Mouse (Mus musculus): ENCODE data around the gene Slc41a2. TPM values are rescaled to one million over a fixed set of nuclear protein-coding genes. Genes with fewer than 3 reads are reported as not detected.

Slc41a2 gene
- total and polyA plus RNA-seq, 3 experiments = 0.17 TPM; not detected in 2

GRCm38 (mm10) chr10:83244131-83244530 is 93.6 kb downstream of the Slc41a2 start:
- dilution Hi-C loops (cut with MboI; ENCODE audit: extremely low pct_ligation_motif_present, extremely low pct_unique_long_range_greater_than_20kb, low sequenced_read_pairs) = no loop called here
- H3K9me3 ChIP-seq (replicated peaks; ENCODE audit: low read length) = no peaks in the 10 kb centered on the region
- no peak overlapping the region for H3K4me2 ChIP-seq (ENCODE audit: insufficient read depth, low read depth, poor library complexity, severe bottlenecking)
- no peaks in the 10 kb centered on the region for H3K4me1 ChIP-seq (ENCODE audit: control insufficient read depth in 1 of 2, insufficient read depth in 2 of 2)
- H3K36me3 ChIP-seq (replicated peaks in 1 of 2; ENCODE audit: control insufficient read depth in 1 of 2, insufficient read depth in 1 of 2, low read length in 1 of 2) = no peaks in the 10 kb centered on the region
- TF ChIP-seq NELFE (IDR thresholded peaks at IDR 0.05; ENCODE audit: low read depth, low read length) = no peak
- TF ChIP-seq BHLHE40 (IDR thresholded peaks at IDR 0.05; ENCODE audit: low read depth, low read length) = no peak
- no peak for TF ChIP-seq GABPA (IDR thresholded peaks at IDR 0.05; ENCODE audit: insufficient replicate concordance, low read depth, low read length)
- TF ChIP-seq JUND (conservative IDR thresholded peaks at IDR 0.05; ENCODE audit: low read depth, low read length) = no peak
- no peak for TF ChIP-seq E2F4 (IDR thresholded peaks at IDR 0.05; ENCODE audit: insufficient replicate concordance, low read depth, low read length)
- TF ChIP-seq SMC3 (IDR thresholded peaks at IDR 0.05; ENCODE audit: low read depth, low read length) = no peak
- TF ChIP-seq HCFC1 (IDR thresholded peaks at IDR 0.05; ENCODE audit: low read depth, low read length) = no peak
- TF ChIP-seq IRF4 (IDR thresholded peaks at IDR 0.05; ENCODE audit: low read depth, low read length) = no peak
- TF ChIP-seq UBTF (IDR thresholded peaks at IDR 0.05; ENCODE audit: low read depth, low read length) = no peak
- TF ChIP-seq RCOR1 (conservative IDR thresholded peaks at IDR 0.05; ENCODE audit: low read depth, low read length) = no peak
- H3K79me2 ChIP-seq (replicated peaks; ENCODE audit: control insufficient read depth, extremely low read depth, insufficient read depth, poor library complexity, severe bottlenecking) = no peaks in the 10 kb centered on the region
- H3K9ac ChIP-seq (ENCODE audit: insufficient read depth, low read depth) = no peak overlapping the region
- in situ Hi-C loops (cut with MboI; ENCODE audit: low pct_ligation_motif_present, low pct_unique_long_range_greater_than_20kb, low sequenced_read_pairs) = no loop called here
- DNase-seq (ENCODE audit: extremely low read depth) = no peak
- no peak overlapping the region for H3K27ac ChIP-seq (ENCODE audit: insufficient read depth, low read depth)
- no peaks in the 10 kb centered on the region for H3K27me3 ChIP-seq (replicated peaks)
- H3K4me3 ChIP-seq (replicated peaks in 1 of 3; ENCODE audit: low read depth in 2 of 3, low read length in 2 of 3, poor library complexity in 1 of 3) = no peak overlapping the region

GRCm38 (mm10) chr10:83242106-83242686 is 95.5 kb downstream of the Slc41a2 start:
- Histone ChIP-seq H3K36me3 (replicated peaks in 1 of 2; ENCODE audit: control insufficient read depth in 1 of 2, insufficient read depth in 1 of 2, low read length in 1 of 2) (no peaks in the 10 kb centered on the region), H3K9ac (ENCODE audit: insufficient read depth, low read depth) (no peak overlapping the region), H3K79me2 (replicated peaks; ENCODE audit: control insufficient read depth, extremely low read depth, insufficient read depth, poor library complexity, severe bottlenecking) (no peaks in the 10 kb centered on the region), H3K27ac (ENCODE audit: insufficient read depth, low read depth) (no peak overlapping the region), H3K4me1 (ENCODE audit: control insufficient read depth in 1 of 2, insufficient read depth in 2 of 2) (no peaks in the 10 kb centered on the region), H3K27me3 (replicated peaks) (no peaks in the 10 kb centered on the region), H3K4me3 (replicated peaks in 1 of 3; ENCODE audit: low read depth in 2 of 3, low read length in 2 of 3, poor library complexity in 1 of 3) (no peak overlapping the region), H3K4me2 (ENCODE audit: insufficient read depth, low read depth, poor library complexity, severe bottlenecking) (no peak overlapping the region), H3K9me3 (replicated peaks; ENCODE audit: low read length) (no peaks in the 10 kb centered on the region)
- DNase-seq (ENCODE audit: extremely low read depth) = no peak
- in situ Hi-C loops (cut with MboI; ENCODE audit: low pct_ligation_motif_present, low pct_unique_long_range_greater_than_20kb, low sequenced_read_pairs) = no loop called here
- dilution Hi-C loops (cut with MboI; ENCODE audit: extremely low pct_ligation_motif_present, extremely low pct_unique_long_range_greater_than_20kb, low sequenced_read_pairs) = no loop called here
- no peak for TF ChIP-seq ZNF384 (IDR thresholded peaks at IDR 0.05; ENCODE audit: low read depth, low read length)
- TF ChIP-seq CHD1 (IDR thresholded peaks at IDR 0.05; ENCODE audit: low read depth, low read length) = no peak
- no peak for TF ChIP-seq SIN3A (IDR thresholded peaks at IDR 0.05; ENCODE audit: low read length)
- TF ChIP-seq TBP (conservative IDR thresholded peaks at IDR 0.05; ENCODE audit: low read depth, low read length) = no peak
- no peak for TF ChIP-seq KAT2A (IDR thresholded peaks at IDR 0.05; ENCODE audit: insufficient replicate concordance, low read length)
- TF ChIP-seq MEF2A (IDR thresholded peaks at IDR 0.05; ENCODE audit: borderline replicate concordance, low read depth, low read length) = no peak
- no peak for TF ChIP-seq GABPA (IDR thresholded peaks at IDR 0.05; ENCODE audit: insufficient replicate concordance, low read depth, low read length)
- TF ChIP-seq PAX5 (IDR thresholded peaks at IDR 0.05; ENCODE audit: low read length) = no peak
- TF ChIP-seq CTCF (conservative IDR thresholded peaks at IDR 0.05 in 1 of 2, IDR thresholded peaks at IDR 0.05 in 1 of 2; ENCODE audit: low read depth in 2 of 2, low read length in 2 of 2) = no peak
- TF ChIP-seq ZC3H11A (IDR thresholded peaks at IDR 0.05; ENCODE audit: low read depth, low read length) = no peak
- TF ChIP-seq MXI1 (IDR thresholded peaks at IDR 0.05; ENCODE audit: low read depth, low read length) = no peak
- no peak for TF ChIP-seq MAZ (IDR thresholded peaks at IDR 0.05; ENCODE audit: low read depth, low read length)
- no peak for TF ChIP-seq USF2 (conservative IDR thresholded peaks at IDR 0.05; ENCODE audit: low read depth, low read length)
- TF ChIP-seq ELF1 (IDR thresholded peaks at IDR 0.05; ENCODE audit: low read depth, low read length) = no peak
- no peak for TF ChIP-seq TCF12 (IDR thresholded peaks at IDR 0.05; ENCODE audit: low read depth, low read length)
- TF ChIP-seq RAD21 (IDR thresholded peaks at IDR 0.05; ENCODE audit: low read depth, low read length) = no peak

Data from CH12.LX (cell line).